Mouse (Mus musculus): ENCODE results near the gene Bex1. TPM values are rescaled to one million over a fixed set of nuclear protein-coding genes. Genes with fewer than 3 reads are reported as not detected.

Bex1 gene
- total RNA-seq, 2 experiments from 2014 or later = 12.0 to 17.3 TPM

DNA sequence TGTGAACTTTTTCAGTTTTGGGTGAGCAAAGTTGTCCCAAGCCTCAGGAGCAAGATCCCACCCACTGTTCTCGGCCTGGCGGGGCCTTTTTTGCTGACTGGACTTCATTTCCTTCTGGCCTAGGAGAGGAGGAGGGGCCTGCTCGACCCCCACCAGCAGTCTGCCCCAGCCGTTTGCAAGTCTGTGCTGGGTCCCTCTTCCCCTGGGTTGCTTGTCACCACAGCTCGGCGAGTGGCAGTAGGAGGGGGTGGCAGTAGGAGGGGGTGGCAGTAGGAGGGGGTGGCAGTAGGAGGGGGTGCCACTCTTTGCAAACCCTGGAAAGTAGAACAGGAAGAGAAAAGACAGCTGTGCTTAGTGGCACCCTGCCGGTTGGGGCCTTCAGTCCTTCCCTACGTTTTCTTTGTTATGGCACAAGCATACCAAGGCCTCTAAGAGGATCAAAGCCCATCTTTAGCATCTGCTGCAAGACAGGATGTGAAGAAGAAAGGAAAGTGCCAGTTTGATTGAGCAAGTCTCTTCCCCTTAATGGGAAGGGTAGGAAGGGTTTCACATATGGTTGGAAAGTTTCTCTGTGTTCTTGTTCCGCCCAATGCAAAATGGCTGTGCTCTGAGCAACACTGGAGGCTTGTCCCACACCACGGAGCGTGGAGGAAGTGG lies 34.3 kb downstream of the Bex1 start:
- DNase-seq = no peak
- intact Hi-C loops (cut with DNase I; ENCODE audit: low total_unique reads) = no loop called here

- intact Hi-C loops (cut with DNase I; ENCODE audit: low total_unique reads) = no loop called here
Observed at GRCm38 (mm10) chrX:136172786-136173185, 42.5 kb downstream of the Bex1 start.

GRCm38 (mm10) chrX:136172118-136172551 lies 43.2 kb downstream of the Bex1 start, which contains the start of gene Tceal8:
Gene Tceal8 (minus strand): TSS chrX:136172342.
- intact Hi-C loops (cut with DNase I; ENCODE audit: low total_unique reads) = no loop called here
- DNase-seq = peak; percentile 74

More at GRCm38 (mm10) chrX:136172786-136173185, 42.5 kb downstream of the Bex1 start:
- no peak for DNase-seq

GRCm38 (mm10) chrX:136171189-136172117 lies 43.9 kb downstream of the Bex1 start:
- intact Hi-C loops (cut with DNase I; ENCODE audit: low total_unique reads) = no loop called here
- peak; percentile 69 for DNase-seq

DNA sequence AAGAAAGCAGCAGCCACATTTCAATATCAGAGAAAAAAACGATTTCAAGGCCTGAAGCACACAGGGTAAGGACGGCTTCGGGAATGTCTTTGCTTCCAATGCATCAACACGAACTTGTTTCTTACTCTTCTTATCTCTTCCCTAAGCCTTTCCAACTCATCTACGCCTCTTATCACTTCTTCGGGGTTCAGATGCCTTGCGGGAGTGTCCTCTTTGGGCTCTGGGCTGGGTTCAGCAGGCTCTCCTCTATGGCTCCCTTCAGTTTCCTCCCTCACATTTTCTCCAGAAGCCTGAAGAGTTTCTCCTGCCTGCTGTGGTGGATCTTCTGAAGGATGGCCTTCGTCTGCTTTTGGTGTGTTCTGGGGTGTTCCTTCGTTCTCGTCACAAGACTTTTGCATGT lies 44.7 kb downstream of the Bex1 start:
- intact Hi-C loops (cut with DNase I; ENCODE audit: low total_unique reads) = no loop called here

More for the DNA sequence above, 44.7 kb downstream of the Bex1 start:
- DNase-seq = no peak

Small RNAs within 50 kb of the gene (microRNA-seq; reads per million reads assigned to microRNA genes)
- gene Mir6383 = 0 reads per million in 2 experiments

Other genes with a start within 250 kb of the Bex1 start
- gene Arxes2, start 221.7 kb downstream of the Bex1 start, total RNA-seq (2021) = 1 to 10 TPM; 1.5 to 2.5 TPM
- 1 to 10 TPM in 1 of 2 experiments, under 1 TPM in 1; 0.33 to 1.0 TPM for gene Arxes1, start 182.1 kb downstream of the Bex1 start, total RNA-seq (2021)
- under 1 TPM; 0.27 to 0.43 TPM for gene Bex2, start 147.3 kb downstream of the Bex1 start, total RNA-seq (2021)
- gene Nxf3, start 130.3 kb downstream of the Bex1 start, total RNA-seq (2021) = not detected
- not detected for gene Bex4, start 76.5 kb downstream of the Bex1 start, total RNA-seq (2021)
- gene Tceal8, start 43.2 kb downstream of the Bex1 start, total RNA-seq (2021) = 10 to 100 TPM; 29.8 to 32.9 TPM
- 10 to 100 TPM; 60.8 to 74.0 TPM for gene Tceal5, start 11.6 kb downstream of the Bex1 start, total RNA-seq (2021)
- 100 to 1,000 TPM; 288 to 478 TPM for gene Tceal7, start 734 bp downstream of the Bex1 start, total RNA-seq (2021)
- 10 to 100 TPM; 39.3 to 48.0 TPM for gene Tceal9, start 29.6 kb upstream of the Bex1 start, total RNA-seq (2021)
- 10 to 100 TPM; 10.1 to 15.4 TPM for gene Bex3, start 54.7 kb upstream of the Bex1 start, total RNA-seq (2021)